Mouse (Mus musculus) T-cell, adult 66 days (primary cell): ENCODE data around the gene Olfr1419. TPM values are rescaled to one million over a fixed set of nuclear protein-coding genes. Genes with fewer than 3 reads are reported as not detected.

Source experiments
- total RNA-seq, 2 experiments: library from RNA; stranded (reverse); gene quantifications; 3 replicates in 1 of 2; 4 replicates in 1 of 2; pipeline ENCODE4 v1.2.4; 2023

The Olfr1419 gene
- not detected for total RNA-seq

GRCm38 (mm10) chr19:11875006-11875405 lies at the start of gene Olfr1419:
Gene Olfr1419 (minus strand): TSS chr19:11875106.

DNA sequence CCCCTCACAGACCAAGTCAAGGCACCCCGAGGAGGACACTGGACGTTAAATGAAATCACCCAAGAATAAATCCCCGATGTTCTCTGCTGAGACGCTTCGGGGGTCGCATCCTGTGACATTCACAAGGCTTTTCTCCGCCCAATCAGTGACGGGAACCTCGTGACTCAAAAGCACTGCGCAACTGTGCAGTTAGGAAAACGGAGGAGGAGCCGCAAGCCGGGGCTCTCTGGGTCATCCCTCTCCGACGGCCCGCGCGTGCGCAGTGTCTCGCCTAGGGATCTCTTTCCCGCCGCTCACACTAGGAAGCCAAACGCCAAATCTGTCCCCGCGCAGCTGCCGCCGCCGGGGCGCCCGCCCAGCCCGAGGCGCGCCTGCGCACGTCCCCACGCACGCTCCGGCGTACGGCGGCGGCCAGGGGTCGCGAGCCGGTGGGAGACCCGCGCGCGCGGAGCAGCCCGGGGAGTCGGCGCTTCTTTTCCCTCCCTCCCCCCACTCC lies 37.2 kb upstream of the Olfr1419 start, which contains the start of gene Patl1:
Patl1 (plus strand) TSS at position 363 of the 496 bp plus-strand sequence.

GRCm38 (mm10) chr19:11886265-11886664 lies 11.4 kb upstream of the Olfr1419 start, which contains the start of gene Olfr1420:
Gene Olfr1420 (plus strand): TSS chr19:11886565.

GRCm38 (mm10) chr19:11860966-11861365 lies 13.9 kb downstream of the Olfr1419 start, which contains the start of gene Olfr1418:
Gene Olfr1418 (minus strand): TSS chr19:11861066.

GRCm38 (mm10) chr19:11839119-11839518 lies 35.8 kb downstream of the Olfr1419 start, which contains the start of gene Olfr1417:
Gene Olfr1417 (minus strand): TSS chr19:11839219.

DNA sequence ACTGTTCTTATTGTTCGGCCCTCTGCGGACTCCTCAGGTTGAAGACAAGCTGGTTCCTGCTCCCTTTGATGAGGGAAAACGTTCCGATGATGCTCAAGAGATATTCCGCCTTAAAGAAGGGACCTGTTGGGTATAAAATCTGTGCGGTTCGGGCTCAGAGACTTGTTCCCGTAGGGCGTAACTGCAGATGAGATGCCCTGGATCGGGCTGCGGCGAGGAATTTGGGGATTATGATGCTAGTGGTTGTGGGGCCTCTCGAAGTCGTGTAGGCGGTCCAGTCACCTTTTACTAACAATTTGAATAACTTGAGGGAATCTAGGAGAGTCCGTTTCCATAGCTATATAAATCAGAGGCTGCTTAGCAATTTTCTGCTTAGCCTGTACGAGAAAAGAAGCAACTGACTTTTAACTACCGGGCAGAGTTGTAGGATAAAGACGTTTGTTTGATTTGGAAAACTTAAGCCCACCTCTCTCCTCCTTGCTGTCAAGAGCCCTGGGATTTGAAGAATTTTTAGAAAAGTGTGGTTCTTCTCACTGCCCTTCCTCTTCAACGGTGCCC lies 55.7 kb downstream of the Olfr1419 start, which contains the start of gene Stx3:
Stx3 (minus strand) TSS at position 261 of the 558 bp plus-strand sequence.

Other genes with a start within 250 kb of the Olfr1419 start
- gene Ms4a3, start 234.3 kb downstream of the Olfr1419 start, total RNA-seq: not detected
- not detected for gene Oosp2, start 214.5 kb downstream of the Olfr1419 start, total RNA-seq
- not detected for gene Oosp1, start 184.0 kb downstream of the Olfr1419 start, total RNA-seq
- not detected for gene Oosp3, start 178.1 kb downstream of the Olfr1419 start, total RNA-seq
- not detected for gene Gif, start 127.6 kb downstream of the Olfr1419 start, total RNA-seq
- 10 to 100 TPM; 26.1 to 26.2 TPM for gene Mrpl16, start 104.7 kb downstream of the Olfr1419 start, total RNA-seq
- gene Stx3, start 55.7 kb downstream of the Olfr1419 start, total RNA-seq: 1 to 10 TPM; 7.5 to 9.4 TPM
- not detected for gene Olfr1417, start 35.9 kb downstream of the Olfr1419 start, total RNA-seq
- not detected for gene Olfr1418, start 14.0 kb downstream of the Olfr1419 start, total RNA-seq
- gene Olfr1420, start 11.5 kb upstream of the Olfr1419 start, total RNA-seq: not detected
- 10 to 100 TPM; 52.7 to 54.4 TPM for gene Patl1, start 37.3 kb upstream of the Olfr1419 start, total RNA-seq
- gene Osbp, start 90.8 kb upstream of the Olfr1419 start, total RNA-seq: 10 to 100 TPM; 44.4 to 45.5 TPM
- gene Olfr1423, start 166.2 kb upstream of the Olfr1419 start, total RNA-seq: not detected
- gene Olfr1424, start 187.6 kb upstream of the Olfr1419 start, total RNA-seq: not detected
- gene Olfr1425, start 202.6 kb upstream of the Olfr1419 start, total RNA-seq: not detected
- gene Olfr1426, start 216.9 kb upstream of the Olfr1419 start, total RNA-seq: not detected
- not detected for gene Olfr1427, start 228.2 kb upstream of the Olfr1419 start, total RNA-seq
- gene Olfr1428, start 240.8 kb upstream of the Olfr1419 start, total RNA-seq: not detected
- gene Olfr76, start 248.1 kb upstream of the Olfr1419 start, total RNA-seq: not detected